Mouse (Mus musculus): ENCODE data around the gene Gstt3.

DNA sequence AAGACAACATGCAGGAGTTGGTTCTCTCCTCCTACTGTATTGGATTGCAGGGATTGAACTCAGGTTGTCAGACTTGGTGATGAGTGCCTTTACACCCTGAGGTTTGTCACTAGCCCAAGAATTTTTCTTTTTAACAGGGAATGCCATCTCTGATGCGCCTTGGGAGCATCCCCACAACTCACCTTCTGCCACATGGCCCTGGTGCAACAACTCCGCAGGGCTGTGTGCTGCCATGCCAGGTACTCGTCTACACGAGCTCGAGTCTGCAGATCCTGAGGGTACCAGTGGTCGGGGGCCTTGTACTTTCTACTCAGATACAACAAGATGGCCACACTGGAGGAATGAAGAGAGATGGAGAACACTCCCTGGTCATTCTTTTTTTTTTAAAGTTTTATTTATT lies 4.7 kb downstream of the Gstt3 start:
- TF ChIP-seq FLI1 (IDR thresholded peaks at IDR 0.05; ENCODE audit: low read length) (no peak), GATA1 (IDR thresholded peaks at IDR 0.05; ENCODE audit: borderline replicate concordance, low read length) (no peak)

All from megakaryocyte, embryonic 14.5 days (primary cell).